Mouse (Mus musculus) MN1 (cell line): ENCODE data around the gene Dhx30.

ENCODE experiments used
- DNase-seq: peaks from one replicate; pipeline ENCODE4 v3.0.0-alpha.2; 2016; ENCODE audit warnings: low spot score

Gene Dhx30

DNA sequence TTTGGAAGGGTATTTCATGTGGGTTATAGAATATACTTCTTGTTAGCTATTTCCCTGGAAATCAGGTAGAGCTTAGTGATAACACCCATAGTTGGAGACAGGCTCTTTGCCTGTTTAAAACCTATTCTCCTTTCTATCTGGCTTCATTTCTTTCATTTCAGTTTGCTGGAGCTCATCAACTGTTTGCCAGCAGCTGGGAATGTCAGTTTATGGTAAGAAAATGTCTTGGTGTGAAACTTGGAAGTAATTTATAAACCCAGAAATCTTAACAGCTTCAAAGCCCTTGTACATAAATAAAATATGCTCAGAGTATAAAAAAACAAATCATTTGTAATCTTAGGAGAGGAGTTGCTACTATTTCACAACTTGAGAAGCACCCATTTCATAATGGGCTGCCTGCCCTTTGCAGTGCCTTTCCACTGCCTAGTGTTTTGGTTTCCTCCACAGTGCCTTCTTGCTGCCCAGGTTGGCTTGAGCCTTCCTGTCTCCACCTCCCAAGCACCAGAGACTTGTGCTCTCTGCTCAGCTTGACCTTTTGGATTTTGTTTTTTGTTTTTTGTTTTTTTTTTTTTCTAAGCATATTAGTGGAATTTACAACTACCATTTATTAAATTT, 71.8 kb downstream of the Dhx30 start:
- no peak for DNase-seq

DNA sequence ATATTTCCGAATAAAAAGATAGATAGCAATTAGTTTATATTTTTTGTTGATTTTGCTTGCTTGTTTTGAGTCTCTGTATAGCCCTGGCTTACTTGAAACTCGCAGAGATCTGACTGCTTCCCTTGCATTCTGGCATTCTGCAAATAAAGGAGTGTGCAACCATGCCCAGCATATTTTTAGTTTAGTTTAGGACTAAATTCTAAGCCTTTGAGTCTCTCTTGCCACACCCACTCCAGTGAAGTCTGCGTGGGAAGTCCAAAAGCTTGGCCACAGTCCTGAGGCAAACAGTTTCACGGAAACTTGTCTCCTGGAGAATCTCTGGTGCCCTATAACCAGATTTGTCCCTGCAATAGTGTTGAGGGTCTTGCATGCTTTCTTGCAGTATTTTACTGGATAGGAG, 73.3 kb downstream of the Dhx30 start:
- no peak for DNase-seq

DNA sequence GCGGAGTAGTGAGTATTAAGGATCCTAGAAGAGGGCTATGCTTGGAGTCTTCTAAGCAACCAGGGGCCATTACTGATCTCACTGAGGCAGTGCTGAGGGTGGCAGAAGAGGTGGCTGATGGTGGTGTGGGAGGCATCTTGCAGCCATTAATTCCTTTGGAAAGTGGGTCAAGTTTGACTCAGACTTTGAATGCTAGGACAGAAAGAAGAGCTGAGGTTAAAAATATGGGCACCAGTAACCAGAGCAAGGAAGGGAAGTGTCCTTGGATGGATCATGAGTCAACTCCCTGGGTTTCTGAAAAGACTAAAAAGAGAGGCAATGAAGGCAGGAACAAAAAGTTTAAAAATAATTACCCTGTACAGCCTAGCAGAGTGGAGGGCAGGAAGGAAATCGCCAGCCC, 79.1 kb downstream of the Dhx30 start:
- DNase-seq: no peak

DNA sequence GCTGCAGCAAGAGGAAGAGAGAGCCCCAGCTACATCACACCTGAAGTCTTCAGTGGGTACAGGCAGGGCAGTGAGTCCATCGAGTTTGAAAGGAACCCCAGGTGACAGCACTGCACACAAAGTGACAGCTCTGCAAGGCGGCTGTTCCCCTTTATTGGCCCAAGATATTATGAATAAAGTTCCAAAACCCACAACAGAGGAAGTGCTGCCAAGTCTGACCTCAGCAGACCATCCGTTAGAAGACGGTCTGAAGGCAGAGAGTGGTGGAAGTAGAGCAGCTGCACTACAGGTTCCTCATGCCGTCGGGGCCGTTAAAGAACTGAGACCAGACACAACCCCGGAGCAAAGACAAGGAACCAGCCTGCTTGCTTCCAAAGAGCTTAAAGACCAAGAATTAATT, 79.7 kb downstream of the Dhx30 start:
- no peak for DNase-seq

DNA sequence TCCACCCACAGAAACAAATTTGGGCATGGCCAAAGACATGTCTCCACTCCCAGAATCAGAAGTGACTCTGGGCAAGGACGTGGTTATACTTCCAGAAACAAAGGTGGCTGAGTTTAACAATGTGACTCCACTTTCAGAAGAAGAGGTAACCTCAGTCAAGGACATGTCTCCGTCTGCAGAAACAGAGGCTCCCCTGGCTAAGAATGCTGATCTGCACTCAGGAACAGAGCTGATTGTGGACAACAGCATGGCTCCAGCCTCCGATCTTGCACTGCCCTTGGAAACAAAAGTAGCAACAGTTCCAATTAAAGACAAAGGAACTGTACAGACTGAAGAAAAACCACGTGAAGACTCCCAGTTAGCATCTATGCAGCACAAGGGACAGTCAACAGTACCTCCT, 82.5 kb downstream of the Dhx30 start:
- DNase-seq: no peak
